Mouse (Mus musculus): Measurements from ENCODE around the gene Cdc37. TPM values are rescaled to one million over a fixed set of nuclear protein-coding genes. Genes with fewer than 3 reads are reported as not detected.

Cdc37 gene
- polyA plus RNA-seq, 1 experiment from 2014 or later, result 328 TPM

- 74% methylated on average over 9 of the region's 9 CpGs for WGBS
- ATAC-seq (ENCODE audit: insufficient number of reproducible peaks, insufficient read depth, low FRiP score, low TSS enrichment, low read depth), result no peak
- no peak overlapping the region for H3K27ac ChIP-seq
- no peak overlapping the region for H3K4me3 ChIP-seq
- peaks cover 7% of the 10 kb centered on the region for H3K4me1 ChIP-seq
- peaks cover 12% of the 10 kb centered on the region for H3K36me3 ChIP-seq
- H3K27me3 ChIP-seq, result no peaks in the 10 kb centered on the region
- H3K9ac ChIP-seq, result no peak overlapping the region
- H3K9me3 ChIP-seq, result no peaks in the 10 kb centered on the region
- no peak overlapping the region for H3K4me2 ChIP-seq
These were observed 16.6 kb downstream of the Cdc37 start for GRCm38 (mm10) chr9:21133064-21133707.

- Histone ChIP-seq H3K4me3 (no peak overlapping the region), H3K27me3 (no peaks in the 10 kb centered on the region), H3K4me2 (no peak overlapping the region), H3K36me3 (peaks cover 8% of the 10 kb centered on the region; the same call in 1 of the 2 replicates), H3K9me3 (no peaks in the 10 kb centered on the region), H3K9ac (no peak overlapping the region), H3K27ac (no peak overlapping the region), H3K4me1 (peaks cover 7% of the 10 kb centered on the region)
- WGBS, result 79% methylated on average over 12 of the region's 12 CpGs
- ATAC-seq (ENCODE audit: insufficient number of reproducible peaks, insufficient read depth, low FRiP score, low TSS enrichment, low read depth), result no peak
These were observed 17.5 kb downstream of the Cdc37 start for GRCm38 (mm10) chr9:21132102-21132775.

GRCm38 (mm10) chr9:21131059-21131956 lies 18.5 kb downstream of the Cdc37 start, which contains the start of gene Tyk2:
TSS of gene Tyk2 (minus strand) at chr9:21131243.
- Histone ChIP-seq H3K9ac (peak within 1 kb of the TSS; percentile 82), H3K4me3 (peak within 1 kb of the TSS; percentile 71), H3K27ac (peak within 1 kb of the TSS; percentile 68), H3K4me1 (peaks cover 7% of the 10 kb centered on the region), H3K4me2 (peak within 1 kb of the TSS; percentile 81), H3K36me3 (peaks cover 16% of the 10 kb centered on the region), H3K9me3 (no peaks in the 10 kb centered on the region), H3K27me3 (no peaks in the 10 kb centered on the region)
- ATAC-seq (ENCODE audit: insufficient number of reproducible peaks, insufficient read depth, low FRiP score, low TSS enrichment, low read depth), result peak; percentile 93
- 6% methylated on average over 37 of the region's 37 CpGs for WGBS

- H3K4me2 ChIP-seq, result no peak overlapping the region
- no peaks in the 10 kb centered on the region for H3K9me3 ChIP-seq
- no peak overlapping the region for H3K27ac ChIP-seq
- no peaks in the 10 kb centered on the region for H3K27me3 ChIP-seq
- H3K4me1 ChIP-seq, result peaks cover 7% of the 10 kb centered on the region
- no peak overlapping the region for H3K9ac ChIP-seq
- WGBS, result 76% methylated on average over 2 of the region's 2 CpGs
- ATAC-seq (ENCODE audit: insufficient number of reproducible peaks, insufficient read depth, low FRiP score, low TSS enrichment, low read depth), result no peak
- H3K4me3 ChIP-seq, result no peak overlapping the region
- H3K36me3 ChIP-seq, result peaks cover 63% of the 10 kb centered on the region
These were observed 23.5 kb downstream of the Cdc37 start for GRCm38 (mm10) chr9:21126259-21126627.

GRCm38 (mm10) chr9:21125502-21126258 lies 24.1 kb downstream of the Cdc37 start:
- Histone ChIP-seq H3K27ac (no peak overlapping the region), H3K36me3 (peaks cover 69% of the 10 kb centered on the region), H3K4me3 (no peak overlapping the region), H3K4me1 (peaks cover 6% of the 10 kb centered on the region), H3K9me3 (no peaks in the 10 kb centered on the region), H3K4me2 (no peak overlapping the region), H3K9ac (no peak overlapping the region), H3K27me3 (no peaks in the 10 kb centered on the region)
- no peak for ATAC-seq (ENCODE audit: insufficient number of reproducible peaks, insufficient read depth, low FRiP score, low TSS enrichment, low read depth)
- WGBS, result 86% methylated on average over 9 of the region's 9 CpGs

GRCm38 (mm10) chr9:21124837-21125236 lies 24.9 kb downstream of the Cdc37 start:
- Histone ChIP-seq H3K4me3 (no peak overlapping the region), H3K4me1 (no peaks in the 10 kb centered on the region), H3K36me3 (peaks cover 75% of the 10 kb centered on the region), H3K27me3 (no peaks in the 10 kb centered on the region), H3K9ac (no peak overlapping the region), H3K27ac (no peak overlapping the region), H3K9me3 (no peaks in the 10 kb centered on the region), H3K4me2 (no peak overlapping the region)
- WGBS, result 79% methylated on average over 5 of the region's 5 CpGs
- ATAC-seq (ENCODE audit: insufficient number of reproducible peaks, insufficient read depth, low FRiP score, low TSS enrichment, low read depth), result no peak

GRCm38 (mm10) chr9:21121483-21121882 lies 28.3 kb downstream of the Cdc37 start:
- H3K27ac ChIP-seq, result no peak overlapping the region
- ATAC-seq (ENCODE audit: insufficient number of reproducible peaks, insufficient read depth, low FRiP score, low TSS enrichment, low read depth), result no peak
- H3K27me3 ChIP-seq, result no peaks in the 10 kb centered on the region
- H3K4me2 ChIP-seq, result no peak overlapping the region
- H3K9ac ChIP-seq, result no peak overlapping the region
- WGBS, result 92% methylated on average over 16 of the region's 16 CpGs
- H3K4me3 ChIP-seq, result no peak overlapping the region
- H3K36me3 ChIP-seq, result peaks cover 67% of the 10 kb centered on the region
- H3K4me1 ChIP-seq, result no peaks in the 10 kb centered on the region
- H3K9me3 ChIP-seq, result no peaks in the 10 kb centered on the region

GRCm38 (mm10) chr9:21117073-21117472 lies 32.7 kb downstream of the Cdc37 start:
- no peak for ATAC-seq (ENCODE audit: insufficient number of reproducible peaks, insufficient read depth, low FRiP score, low TSS enrichment, low read depth)
- Histone ChIP-seq H3K9me3 (no peaks in the 10 kb centered on the region), H3K4me2 (no peak overlapping the region), H3K36me3 (peaks cover 30% of the 10 kb centered on the region), H3K27ac (no peak overlapping the region), H3K4me1 (no peaks in the 10 kb centered on the region), H3K9ac (no peak overlapping the region), H3K27me3 (no peaks in the 10 kb centered on the region), H3K4me3 (no peak overlapping the region)
- WGBS, result 82% methylated on average over 6 of the region's 6 CpGs

GRCm38 (mm10) chr9:21115105-21115504 lies 34.7 kb downstream of the Cdc37 start:
- 91% methylated on average over 8 of the region's 8 CpGs for WGBS
- Histone ChIP-seq H3K4me3 (no peak overlapping the region), H3K9me3 (no peaks in the 10 kb centered on the region), H3K36me3 (peaks cover 14% of the 10 kb centered on the region), H3K27ac (no peak overlapping the region), H3K27me3 (no peaks in the 10 kb centered on the region), H3K4me2 (no peak overlapping the region), H3K4me1 (no peaks in the 10 kb centered on the region), H3K9ac (no peak overlapping the region)
- no peak for ATAC-seq (ENCODE audit: insufficient number of reproducible peaks, insufficient read depth, low FRiP score, low TSS enrichment, low read depth)

- Histone ChIP-seq H3K9ac (no peak overlapping the region), H3K4me1 (no peaks in the 10 kb centered on the region), H3K27ac (no peak overlapping the region), H3K9me3 (no peaks in the 10 kb centered on the region), H3K36me3 (peaks cover 10% of the 10 kb centered on the region), H3K27me3 (no peaks in the 10 kb centered on the region), H3K4me3 (no peak overlapping the region), H3K4me2 (no peak overlapping the region)
- 88% methylated on average over 7 of the region's 7 CpGs for WGBS
- ATAC-seq (ENCODE audit: insufficient number of reproducible peaks, insufficient read depth, low FRiP score, low TSS enrichment, low read depth), result no peak
These were observed 35.6 kb downstream of the Cdc37 start for GRCm38 (mm10) chr9:21114190-21114589.

GRCm38 (mm10) chr9:21113751-21114150 lies 36.0 kb downstream of the Cdc37 start:
- no peaks in the 10 kb centered on the region for H3K4me1 ChIP-seq
- no peak overlapping the region for H3K4me3 ChIP-seq
- ATAC-seq (ENCODE audit: insufficient number of reproducible peaks, insufficient read depth, low FRiP score, low TSS enrichment, low read depth), result no peak
- no peaks in the 10 kb centered on the region for H3K27me3 ChIP-seq
- H3K9ac ChIP-seq, result no peak overlapping the region
- H3K27ac ChIP-seq, result no peak overlapping the region
- H3K4me2 ChIP-seq, result no peak overlapping the region
- 86% methylated on average over 6 of the region's 6 CpGs for WGBS
- H3K36me3 ChIP-seq, result peaks cover 15% of the 10 kb centered on the region
- no peaks in the 10 kb centered on the region for H3K9me3 ChIP-seq
